Mouse (Mus musculus) mouse trophoblast stem cell (cell line): ENCODE measurements at regions not wholly inside any gene's neighbourhood (a gene's known extent, or its start where the extent isn't known, plus 50 kb on each side); places are given as distances from the start of the nearest gene placed in this dataset.
"Not testable (repeated sequence)": the region's sequence is repeated elsewhere in the genome, so short reads cannot be mapped to it uniquely, and the experiment has no call there.

Experiments used
- in situ Hi-C, 2 experiments: fragments of 300-500 bp; cut with MseI, MboI; formaldehyde crosslinking; loops; 2 replicates in 1 of 2; 3 replicates in 1 of 2; pipeline ENCODE4 v1.15.1; 2025

DNA sequence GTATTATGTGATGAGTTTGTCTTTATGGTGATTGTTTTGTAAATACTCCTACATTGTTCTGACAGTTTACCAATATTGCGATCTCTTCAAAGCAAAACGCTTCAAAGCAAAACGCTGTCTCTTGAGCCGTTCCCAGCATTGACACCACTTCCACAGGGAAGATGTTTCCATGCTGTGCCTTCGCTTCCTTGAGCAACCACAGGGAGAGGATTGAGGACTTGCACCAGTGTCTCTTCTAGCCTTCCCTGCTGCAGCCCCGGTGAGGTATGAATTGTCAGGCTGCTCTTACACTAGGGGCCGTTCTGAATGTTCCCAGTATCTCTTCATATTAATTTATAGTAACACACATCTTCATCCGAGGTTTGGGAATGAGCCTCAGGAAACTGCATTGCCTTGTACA, 160.4 kb upstream of the Arglu1 start:
- in situ Hi-C loops, result no loop called here

DNA sequence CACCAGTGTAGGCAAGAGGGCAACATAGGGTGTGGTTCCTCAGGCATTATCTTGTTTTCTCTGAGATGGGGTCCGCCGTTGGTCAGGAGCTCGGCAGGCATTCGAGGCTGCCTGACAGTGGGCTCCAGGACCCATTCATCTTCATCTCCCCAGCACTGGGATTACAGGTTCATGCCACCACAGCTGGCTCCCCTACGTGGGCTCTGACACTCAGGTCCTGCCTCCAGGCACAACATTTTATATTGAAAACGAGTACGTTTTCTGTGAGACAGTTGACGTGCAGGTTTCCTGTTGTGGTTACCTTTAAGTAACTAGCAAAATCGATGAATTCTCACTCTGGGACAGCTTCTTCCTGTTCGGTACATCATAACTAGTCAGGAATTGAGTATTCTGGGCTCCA, 157.3 kb upstream of the Arglu1 start:
- in situ Hi-C loops, result no loop called here

DNA sequence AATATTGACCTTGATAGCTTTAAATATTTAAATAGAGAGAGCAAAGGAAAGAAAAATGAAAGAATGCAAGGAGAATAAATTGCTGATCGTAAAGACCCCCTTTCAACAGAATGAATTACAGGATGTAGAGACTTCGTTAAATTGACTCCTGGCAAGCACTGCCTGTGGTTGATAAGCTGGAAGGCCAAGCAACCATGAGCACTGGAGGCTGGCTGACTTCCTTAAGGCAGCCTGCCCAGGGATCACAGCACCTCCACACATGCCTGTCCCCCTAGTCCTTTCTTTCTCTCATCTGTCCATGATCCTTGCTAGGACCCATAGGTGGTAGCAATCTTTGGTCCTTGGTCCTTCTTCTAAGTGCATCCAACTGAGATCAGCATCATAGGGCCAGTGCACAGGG, 152.0 kb upstream of the Arglu1 start:
- in situ Hi-C loops, result no loop called here

DNA sequence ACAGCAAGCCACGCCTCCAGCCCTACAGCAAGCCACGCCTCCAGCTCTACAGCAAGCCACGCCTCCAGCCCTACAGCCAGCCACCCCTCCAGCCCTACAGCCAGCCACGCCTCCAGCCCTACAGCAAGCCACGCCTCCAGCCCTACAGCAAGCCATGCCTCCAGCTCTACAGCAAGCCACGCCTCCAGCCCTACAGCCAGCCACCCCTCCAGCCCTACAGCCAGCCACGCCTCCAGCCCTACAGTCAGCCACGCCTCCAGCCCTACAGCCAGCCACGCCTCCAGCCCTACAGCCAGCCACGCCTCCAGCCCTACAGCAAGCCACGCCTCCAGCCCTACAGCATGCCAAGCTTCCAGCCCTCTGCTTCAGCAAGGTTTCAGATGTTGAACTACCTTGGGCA, 145.8 kb upstream of the Arglu1 start:
- in situ Hi-C loops, result not testable (repeated sequence)

DNA sequence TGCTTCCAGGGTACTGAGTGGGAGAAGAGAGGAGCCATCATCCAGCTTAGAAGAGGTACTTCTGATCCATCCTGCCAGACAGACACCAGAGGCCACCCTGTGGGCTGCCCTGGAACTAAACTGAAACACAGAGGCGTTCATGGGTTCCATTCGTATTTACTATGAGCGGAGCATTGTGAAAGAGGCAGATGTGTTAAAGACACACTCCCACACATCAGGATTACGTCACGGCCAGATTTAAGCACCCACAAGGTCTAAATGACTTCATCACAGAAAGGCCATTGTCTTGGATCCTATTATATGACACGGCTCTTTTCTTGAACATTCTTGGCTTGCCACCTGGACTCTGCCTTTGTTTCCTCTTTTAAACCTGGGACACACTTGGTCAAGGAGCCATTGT, 141.0 kb upstream of the Arglu1 start:
- in situ Hi-C loops, result no loop called here

DNA sequence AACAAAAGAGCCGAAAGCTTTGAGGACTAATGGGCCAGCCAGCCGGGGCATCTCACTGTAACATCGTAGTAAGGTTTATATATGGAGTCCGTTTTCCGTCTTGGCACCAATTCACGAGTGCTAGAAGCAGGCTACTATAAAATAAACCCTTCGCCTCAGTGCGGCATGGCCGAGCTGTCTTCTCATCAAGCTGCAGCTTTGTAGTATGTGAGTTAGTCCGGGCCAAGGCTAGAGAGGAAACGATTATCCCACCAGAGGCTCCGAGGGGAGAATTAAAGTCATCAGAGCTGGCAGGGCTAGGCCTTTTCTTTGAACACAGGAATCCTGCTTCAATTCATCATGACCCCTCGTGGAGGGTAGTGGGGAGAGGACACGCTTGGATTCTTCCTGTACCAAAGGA, 138.9 kb upstream of the Arglu1 start:
- in situ Hi-C loops, result no loop called here

DNA sequence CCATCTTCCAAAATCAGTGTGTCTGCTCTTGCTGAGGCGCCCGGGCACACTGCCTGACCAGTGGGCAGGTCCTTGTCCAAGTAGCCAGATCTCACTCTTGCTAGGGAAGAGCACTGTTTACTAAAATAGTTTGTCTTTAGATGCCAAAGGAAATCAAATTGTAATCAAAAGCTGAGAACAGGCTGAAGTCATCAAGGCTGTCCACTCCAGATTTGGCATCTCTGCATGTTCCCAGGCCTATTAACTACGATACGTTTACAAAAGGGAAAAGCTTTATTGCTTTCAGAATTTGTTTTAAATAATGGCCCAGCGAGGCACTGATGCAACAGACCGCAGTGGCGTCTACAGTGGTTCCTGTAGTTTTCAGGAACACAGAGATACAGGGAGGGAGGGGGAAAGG, 137.2 kb upstream of the Arglu1 start:
- in situ Hi-C loops, result no loop called here

DNA sequence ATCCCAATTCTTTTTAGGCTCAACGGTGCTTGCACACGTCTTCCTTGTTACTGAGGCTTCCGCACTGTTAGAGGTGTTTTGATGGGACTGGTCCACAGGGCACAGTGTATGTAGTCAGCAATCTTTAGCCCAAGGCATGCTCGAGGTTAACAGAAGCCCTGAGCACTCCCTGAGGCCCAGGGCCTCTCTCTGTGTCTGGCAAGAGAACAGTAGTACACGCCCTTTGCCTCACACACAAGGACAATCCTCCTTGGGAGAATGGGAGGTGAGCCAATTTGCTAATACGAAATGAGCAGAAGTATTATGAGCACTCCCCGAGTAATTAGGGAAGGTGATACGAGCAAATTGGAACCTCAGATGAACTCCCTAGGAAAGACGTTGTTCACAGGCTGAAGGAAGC, 136.5 kb upstream of the Arglu1 start:
- in situ Hi-C loops, result no loop called here

DNA sequence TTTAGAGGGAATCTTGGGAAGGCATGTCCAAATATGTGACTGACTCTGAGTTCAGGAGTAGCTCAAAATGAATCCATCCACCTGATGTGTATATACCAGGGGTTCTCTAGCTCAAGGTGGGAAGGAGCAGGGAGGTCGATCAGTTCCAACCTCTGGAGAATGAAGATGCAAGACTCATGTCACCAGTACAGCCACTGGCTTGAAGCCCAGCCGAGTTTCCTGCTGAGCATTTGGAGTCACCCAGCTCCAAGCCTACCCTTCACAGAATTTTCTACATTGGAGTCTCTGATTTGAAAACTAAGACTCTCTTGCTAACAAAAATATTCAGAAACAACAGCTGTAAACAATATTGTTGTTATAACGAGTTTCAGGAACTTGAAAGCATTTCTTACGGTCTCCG, 134.6 kb upstream of the Arglu1 start:
- in situ Hi-C loops, result no loop called here

DNA sequence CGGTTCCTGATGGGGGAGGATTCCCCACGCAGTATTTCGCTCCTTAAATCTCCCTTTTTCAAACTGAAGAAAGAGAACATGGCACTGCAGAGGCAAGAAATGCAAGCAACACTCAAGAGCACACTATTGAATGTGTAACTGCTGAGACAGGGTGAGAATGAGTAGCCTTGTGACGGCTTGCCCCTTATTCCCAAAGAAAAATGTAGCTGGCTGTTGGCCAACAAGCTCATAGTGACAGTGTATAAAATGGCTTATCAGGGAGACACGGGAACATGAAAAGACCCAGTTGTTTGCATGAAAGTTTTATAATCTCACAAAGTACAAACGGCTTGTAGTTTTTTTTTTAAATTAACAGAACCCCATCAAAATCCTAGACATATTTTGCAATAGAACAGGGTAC, 130.8 kb upstream of the Arglu1 start:
- in situ Hi-C loops, result no loop called here

DNA sequence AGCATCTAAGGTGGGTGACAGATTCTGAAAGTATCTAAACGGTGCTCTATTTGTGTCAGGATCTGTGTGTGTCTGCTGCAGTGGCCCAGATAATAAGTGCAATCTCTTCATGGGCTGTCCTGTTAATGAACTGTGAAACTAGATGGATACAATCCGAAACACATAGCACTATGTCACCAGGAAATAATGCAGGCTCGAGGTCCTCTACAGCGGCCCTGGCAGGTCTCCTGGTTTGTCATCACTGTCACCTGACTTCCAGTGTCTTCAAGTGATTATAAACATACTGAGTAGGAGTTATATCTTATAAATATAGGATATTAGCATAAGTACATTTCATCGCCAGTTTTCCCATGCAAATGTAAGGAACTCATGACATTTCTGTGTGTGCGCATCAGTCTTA, 130.3 kb upstream of the Arglu1 start:
- in situ Hi-C loops, result no loop called here

DNA sequence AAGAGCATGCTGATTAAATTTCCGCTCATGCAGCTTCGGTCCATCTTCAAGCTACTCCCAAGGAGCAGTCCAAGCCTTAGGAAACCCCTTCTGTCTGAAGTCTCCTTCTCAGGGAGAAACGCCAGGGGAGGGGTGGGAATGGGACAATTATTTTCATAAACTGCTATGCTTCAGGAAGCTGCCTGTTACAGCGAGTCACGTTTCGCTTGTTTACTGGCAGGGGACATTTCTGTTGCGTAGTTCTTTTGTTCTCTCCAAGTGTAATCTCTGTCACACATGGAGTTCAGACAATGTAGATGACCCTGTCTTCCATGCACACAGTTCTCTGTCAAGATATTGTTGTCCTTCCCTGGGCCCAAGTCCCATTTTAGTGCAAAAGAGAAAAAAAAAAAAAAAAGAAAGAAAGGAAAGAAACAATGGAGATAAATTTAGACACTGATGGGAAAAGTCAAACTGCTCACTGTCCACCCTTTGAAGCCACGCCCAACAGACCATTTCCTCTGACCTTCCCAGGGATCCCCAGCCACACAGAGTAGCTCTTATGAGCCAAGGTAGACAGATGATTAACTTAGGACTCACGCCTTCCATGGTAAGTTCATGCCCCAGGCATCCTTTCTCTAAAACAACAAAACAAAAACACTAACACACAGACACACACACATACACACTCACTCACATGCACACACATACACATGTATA, 129.1 kb upstream of the Arglu1 start:
- in situ Hi-C loops, result no loop called here

DNA sequence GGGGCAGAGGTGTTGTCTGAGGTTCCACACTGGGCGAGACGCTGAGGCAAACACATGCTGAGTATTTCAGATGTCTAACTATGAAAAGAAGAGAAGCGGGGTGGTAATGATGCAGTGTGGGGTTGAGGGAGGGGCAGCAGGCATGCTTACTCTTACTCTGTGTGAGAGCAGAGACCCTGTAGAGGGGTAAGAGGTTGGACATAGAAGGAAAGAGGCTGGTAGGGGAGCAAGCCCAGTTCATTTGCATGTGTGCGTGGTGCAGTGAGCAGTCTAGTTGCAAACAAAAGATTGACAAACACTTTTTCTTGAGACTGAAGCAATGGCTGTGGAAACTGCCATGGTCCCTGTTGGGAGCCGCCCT, 122.5 kb upstream of the Arglu1 start:
- in situ Hi-C loops, result no loop called here

DNA sequence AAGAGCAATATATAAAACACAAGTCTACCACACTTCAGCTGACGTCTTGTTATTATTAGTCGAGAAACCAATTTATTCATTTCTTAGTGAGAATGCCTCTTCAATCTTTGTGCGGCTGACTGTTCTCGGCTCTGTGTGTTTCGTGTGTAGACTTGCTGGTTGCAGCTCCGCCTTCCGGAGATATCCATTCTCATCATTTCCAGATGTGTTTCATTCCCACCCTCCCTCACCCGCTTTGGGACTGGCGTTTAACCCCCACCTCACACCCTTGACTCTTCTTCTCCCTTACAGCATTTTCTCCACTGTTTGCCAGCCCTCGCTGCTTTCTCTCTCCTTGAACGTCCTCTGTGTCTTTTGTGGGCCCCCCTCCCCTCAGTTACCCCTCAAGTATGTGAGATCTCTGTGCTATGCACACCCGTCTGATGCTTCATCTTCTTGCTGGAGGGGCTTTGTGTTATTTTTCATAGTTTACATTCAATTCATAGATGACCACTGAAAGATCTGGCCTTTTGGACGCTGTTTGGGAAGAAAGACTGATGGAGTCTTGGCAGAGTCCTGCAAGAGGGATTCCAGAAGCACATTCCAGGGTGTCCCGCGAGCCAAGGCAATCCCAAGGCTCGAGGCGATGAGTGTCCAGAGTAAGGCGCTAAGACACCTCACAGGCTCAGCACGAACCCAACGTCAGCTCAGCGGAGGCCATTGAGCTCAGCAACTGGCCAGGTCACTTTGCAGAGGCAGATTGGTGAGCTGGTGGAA, 121.9 kb upstream of the Arglu1 start:
- in situ Hi-C loops, result no loop called here

DNA sequence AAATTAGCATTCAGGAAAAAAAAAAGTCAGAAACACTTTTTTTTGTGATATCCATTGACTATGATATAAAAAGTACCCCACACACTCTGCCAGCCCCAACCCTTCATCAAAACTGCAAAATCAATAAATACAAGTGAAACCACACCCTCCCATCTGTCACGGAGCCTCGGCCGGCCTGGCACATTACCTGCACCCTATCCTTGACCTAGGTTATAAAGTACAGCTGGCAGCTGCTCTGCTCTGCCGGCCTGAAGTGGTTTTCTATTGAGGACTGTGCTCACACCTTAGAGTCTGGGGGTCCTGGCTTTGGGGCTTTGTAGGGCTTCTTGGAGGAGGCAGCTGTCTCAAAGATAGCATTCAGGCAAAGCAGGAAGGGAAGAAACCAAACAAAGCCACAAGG, 120.6 kb upstream of the Arglu1 start:
- in situ Hi-C loops, result no loop called here

DNA sequence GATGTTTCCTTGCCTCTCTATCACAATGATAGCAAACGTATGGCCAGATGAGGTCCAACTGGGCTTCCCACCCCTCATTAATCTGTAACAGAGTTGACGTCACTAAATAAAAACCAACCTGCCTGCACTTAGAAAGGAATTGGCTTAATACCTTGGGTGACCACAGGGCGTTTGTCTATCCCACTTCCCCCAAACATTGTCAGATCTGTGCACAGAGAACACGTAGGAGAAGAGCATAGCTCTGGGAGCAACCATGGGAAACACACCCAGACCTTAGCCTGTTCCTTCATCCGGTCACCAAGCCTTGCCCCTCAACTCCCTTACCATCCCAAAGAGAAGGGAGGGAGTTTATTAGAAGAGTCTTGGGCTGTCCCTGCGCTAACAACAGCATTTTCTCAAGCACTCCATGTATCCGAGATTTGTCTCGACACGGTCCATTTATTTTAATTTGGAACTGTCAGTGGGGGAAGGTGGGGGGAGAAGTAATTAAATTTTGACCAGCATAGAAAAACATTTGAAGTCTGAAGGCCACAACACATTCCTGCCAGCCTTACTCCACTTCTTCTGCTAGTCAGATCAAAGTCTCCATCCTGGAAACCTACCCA, 119.6 kb upstream of the Arglu1 start:
- in situ Hi-C loops, result no loop called here

DNA sequence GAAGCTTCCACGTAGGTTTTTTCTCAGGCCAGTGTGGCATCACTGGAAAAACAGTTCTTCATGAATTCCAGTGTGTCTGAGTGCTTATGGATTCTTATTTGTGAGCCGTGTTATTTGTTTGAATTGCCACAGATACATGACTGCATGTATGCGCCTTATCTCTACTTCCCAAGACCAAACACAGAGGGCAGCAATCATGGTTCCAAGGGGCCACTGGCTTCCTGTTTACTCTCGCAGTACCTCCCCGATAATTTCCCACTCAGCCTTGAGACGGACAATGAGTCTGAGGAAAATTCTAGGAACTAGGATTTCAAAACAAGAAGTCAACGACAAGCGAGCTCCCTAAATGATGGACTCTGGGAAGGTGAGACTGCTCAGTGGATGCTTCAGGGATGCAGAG, 119.0 kb upstream of the Arglu1 start:
- in situ Hi-C loops, result no loop called here

DNA sequence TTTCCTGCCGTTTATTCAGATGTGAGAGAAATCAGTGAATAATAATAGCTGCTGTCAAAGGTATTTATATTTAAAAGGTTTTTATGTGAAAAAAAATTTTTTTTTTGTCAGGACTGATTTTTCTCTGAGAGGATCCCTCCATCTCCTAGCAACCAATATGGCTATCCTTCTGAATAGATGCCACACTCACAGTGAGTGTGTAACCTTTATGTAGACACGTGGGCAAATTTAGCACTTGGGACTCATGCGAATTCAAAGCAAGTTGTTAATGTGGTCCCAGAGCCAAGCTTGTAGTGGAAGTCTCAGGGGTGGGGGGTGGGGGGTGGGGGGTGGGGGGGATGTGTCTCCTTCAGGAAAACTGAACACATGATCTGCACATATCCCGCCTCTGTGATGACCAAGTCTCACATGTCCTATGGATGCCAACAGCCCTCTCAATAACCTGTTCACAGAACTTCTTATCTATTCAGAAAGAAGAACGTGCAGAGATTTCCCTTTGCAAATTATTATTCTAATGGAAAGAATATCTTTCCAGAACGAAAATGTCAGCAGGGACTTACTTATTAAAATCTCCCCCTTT, 112.5 kb upstream of the Arglu1 start:
- in situ Hi-C loops, result no loop called here

DNA sequence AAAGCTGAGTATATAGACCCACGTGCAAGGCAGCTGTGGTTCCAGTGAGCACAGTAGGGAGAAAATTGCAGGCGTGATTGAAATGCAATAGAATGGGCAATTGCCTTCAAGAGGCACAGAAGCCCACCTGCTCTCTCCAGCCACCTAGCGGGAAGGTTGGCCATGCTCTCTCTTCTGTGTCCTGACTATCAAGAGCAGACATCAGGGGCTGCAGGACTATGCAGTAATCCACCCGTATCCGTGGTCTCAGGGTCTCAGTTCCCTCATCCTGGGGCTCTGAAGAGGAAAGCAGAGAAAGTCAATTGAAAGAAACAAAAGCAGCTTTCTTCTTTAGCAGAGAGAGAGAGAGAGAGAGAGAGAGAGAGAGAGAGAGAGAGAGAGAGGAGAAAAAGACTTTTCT, 112.0 kb upstream of the Arglu1 start:
- in situ Hi-C loops, result no loop called here

DNA sequence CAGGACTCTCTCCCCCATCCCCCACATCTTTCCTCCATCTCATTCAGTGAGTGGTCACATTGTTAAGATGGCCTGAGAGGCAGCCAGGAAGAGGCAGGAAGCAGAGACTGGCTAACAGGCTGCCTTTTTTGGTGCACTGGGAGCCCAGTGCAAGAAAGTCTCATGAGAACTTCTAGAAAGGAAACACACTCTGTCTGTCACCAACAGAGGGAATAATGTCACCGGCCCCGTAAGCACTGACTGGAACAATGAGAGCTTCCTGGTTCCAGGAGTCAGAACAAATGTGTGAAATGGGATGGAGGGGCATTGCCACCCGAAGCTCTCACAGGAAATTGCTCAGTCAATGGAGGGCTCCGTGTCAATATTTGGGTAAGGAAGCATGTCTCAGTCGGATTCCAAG, 111.3 kb upstream of the Arglu1 start:
- in situ Hi-C loops, result no loop called here

DNA sequence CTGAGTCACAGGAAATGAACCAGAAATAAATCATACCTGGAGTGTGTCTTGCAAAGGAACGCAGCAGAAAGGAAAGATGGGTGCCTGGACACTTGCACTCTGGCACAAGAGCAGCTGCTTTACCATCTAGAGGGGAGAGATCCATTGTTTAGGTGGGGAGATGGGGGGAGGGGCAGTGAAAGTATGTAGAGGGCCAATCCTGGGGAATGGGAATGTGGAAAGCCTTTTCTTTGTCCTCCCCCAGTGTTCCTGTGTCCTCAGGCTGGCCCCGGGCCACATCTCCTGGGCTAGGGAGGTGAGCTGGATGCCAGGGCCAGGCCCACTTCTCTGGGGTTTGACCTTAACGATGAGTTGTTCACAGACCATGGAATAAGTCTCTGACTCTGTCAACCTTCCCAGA, 107.2 kb upstream of the Arglu1 start:
- in situ Hi-C loops, result no loop called here

DNA sequence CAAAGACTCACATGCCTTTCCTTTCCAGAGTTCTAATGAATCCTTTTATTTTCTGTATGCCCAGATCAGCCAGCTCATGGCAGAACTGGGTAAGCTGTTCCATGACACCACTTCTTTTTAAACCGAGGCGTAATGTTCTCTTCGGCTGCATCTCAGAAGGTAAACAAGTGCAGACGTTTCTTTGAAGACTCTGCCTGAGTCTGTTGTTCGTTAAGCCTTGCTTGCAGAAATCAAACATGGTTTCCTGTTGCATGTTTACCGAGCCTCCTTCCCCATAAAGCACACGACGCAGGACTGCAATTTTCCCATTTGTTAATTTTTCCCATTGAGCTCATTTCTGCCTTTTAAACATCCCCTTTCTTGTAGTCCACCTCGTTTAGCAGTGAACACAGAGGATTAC, 106.6 kb upstream of the Arglu1 start:
- in situ Hi-C loops, result no loop called here

DNA sequence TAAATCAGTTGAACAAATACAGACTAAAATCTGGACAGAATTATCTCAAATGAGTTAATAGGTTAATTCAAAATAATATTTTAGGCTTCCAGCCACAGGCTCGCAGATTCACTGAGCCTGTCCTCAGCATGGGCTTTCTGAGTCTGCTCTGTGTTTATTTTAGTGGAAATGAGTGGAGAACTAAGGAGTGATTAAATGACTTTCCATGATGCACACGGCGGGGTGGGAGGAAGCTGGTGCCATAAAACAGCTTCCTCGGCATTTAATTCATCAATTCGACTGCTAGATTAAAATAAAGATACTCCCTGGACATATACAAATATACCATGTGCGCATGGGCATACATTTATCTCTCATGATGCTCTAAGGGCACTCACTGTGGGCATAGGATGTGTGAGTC, 104.4 kb upstream of the Arglu1 start:
- in situ Hi-C loops, result no loop called here
